Mouse (Mus musculus) hematopoietic multipotent progenitor cell, adult 10-12 weeks (in vitro differentiated cells): ENCODE results near the gene Olfr597. TPM values are rescaled to one million over a fixed set of nuclear protein-coding genes. Genes with fewer than 3 reads are reported as not detected.

ENCODE experiments used
- polyA plus RNA-seq: library from polyadenylated mRNA; stranded (reverse); fragments of >175 nt; gene quantifications from 2 replicates; pipeline ENCODE4 v1.2.3, GENCODE M21; 2012; ENCODE audit warnings: low replicate concordance

Gene Olfr597
- not detected in 2 replicates for polyA plus RNA-seq

DNA sequence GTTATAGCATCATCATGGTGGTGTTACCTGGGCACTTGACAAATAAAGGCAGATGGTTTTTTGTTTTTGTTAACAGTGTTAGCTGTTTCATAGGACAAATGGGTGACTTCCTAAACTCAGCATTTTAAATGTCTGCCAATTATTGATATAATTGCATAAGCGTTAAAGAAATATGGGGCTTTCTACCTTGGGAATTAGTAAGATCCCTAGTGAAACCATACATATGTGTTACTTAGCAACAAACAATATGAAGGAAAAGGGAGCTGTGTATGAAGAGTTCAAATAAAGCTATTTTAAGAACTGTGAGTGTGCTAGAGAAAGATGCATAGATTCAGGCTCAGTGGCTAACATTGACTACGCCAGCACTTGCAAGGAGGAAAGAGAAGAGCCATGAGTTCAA is at the start of gene Olfr597:
Olfr597 (plus strand) TSS at position 301 of the 400 bp plus-strand sequence.

DNA sequence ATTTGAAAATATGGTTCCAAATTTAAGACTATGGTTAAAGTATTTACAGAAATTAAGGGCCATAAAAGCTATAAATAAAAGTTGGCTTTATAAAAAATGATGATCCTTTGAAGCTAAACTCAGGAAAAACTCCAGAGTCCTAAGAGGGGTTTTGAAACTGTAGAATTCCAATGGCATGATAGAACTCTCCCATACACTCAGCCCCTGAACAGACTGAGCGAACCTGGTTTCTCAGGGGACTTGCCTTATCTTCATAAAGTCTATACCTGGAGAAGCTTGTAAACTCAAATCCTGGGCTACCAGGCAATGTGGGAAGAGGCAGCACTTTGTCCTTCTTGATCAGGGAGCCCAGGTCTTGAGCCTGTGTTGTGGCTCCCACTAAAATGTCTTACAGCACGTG is 10.8 kb upstream of the Olfr597 start, which contains the start of gene Olfr596:
Olfr596 (plus strand) TSS at position 301 of the 400 bp plus-strand sequence.

DNA sequence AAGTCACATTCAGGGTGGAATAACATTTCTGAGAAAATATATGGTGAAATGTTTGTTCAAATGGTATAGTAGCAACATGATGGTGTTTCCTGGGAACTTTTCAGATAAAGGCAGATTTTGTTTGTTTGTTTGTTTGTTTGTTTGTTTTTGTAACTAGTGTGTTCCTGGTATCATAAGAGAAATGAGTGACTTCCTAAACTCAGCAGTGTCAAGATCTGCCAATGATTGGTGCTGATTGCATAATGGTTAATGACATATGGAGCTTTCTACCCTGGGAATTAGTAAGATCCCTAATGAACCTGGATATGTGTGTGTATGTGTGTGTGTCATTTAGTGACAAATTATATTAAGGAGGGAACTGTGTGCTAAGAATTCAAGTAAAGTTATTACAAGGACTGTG is 7.2 kb downstream of the Olfr597 start, which contains the start of gene Olfr598:
Olfr598 (plus strand) TSS at position 301 of the 400 bp plus-strand sequence.

GRCm38 (mm10) chr7:103335617-103336016 is 19.5 kb downstream of the Olfr597 start, which contains the start of gene Olfr599:
Gene Olfr599, plus strand, starts transcription at chr7:103335917.

DNA sequence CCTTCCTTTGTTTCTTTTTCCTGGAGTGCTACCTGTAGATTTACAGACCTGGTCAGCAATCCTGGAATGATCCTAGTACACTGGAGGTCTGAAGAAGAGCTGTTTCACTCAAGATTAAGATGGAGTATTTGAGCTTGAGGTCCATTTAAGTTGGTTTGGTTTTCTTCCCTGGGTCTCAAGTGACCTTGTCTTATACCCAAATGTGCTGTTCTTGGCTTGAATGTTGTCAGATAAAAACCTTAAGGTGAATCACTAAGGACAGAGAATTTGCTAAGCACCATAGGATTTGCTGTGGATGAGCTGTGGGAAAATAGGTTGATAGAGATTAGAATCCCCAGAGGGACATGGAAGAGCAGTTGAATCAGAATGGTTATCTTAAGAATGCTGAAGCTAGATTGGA is 33.5 kb downstream of the Olfr597 start, which contains the start of gene Olfr600:
Olfr600 (minus strand) TSS at position 101 of the 400 bp plus-strand sequence.

DNA sequence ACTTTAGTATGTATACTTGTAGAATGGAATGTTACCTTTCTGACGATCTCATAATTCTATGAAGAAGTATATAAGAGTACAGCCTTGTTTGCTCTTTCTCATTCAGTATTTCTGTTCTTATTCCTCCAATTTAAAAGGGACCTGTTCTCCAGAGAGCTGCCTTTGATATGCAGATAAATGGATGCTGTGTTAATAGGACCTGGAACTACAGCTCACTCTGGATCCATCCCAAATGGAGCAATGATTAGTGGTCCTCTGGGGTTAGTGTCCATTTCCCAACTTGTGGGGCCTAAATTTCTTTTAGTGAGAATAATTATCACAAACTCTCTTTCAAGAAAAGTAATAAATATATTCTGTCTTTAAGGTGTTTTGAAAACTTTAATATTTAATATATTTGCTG is 46.4 kb downstream of the Olfr597 start, which contains the start of gene Olfr601:
Olfr601 (minus strand) TSS at position 101 of the 400 bp plus-strand sequence.

Other genes with a start within 250 kb of the Olfr597 start
- not detected in 2 replicates for gene Olfr584, start 234.4 kb upstream of the Olfr597 start, polyA plus RNA-seq
- not detected in 2 replicates for gene Olfr585, start 218.6 kb upstream of the Olfr597 start, polyA plus RNA-seq
- not detected in 2 replicates for gene Olfr586, start 190.7 kb upstream of the Olfr597 start, polyA plus RNA-seq
- not detected in 2 replicates for gene Olfr588-ps1, start 175.4 kb upstream of the Olfr597 start, polyA plus RNA-seq
- gene Olfr589, start 160.0 kb upstream of the Olfr597 start, polyA plus RNA-seq, result not detected in 2 replicates
- gene Olfr591, start 138.0 kb upstream of the Olfr597 start, polyA plus RNA-seq, result not detected in 2 replicates
- gene Olfr592, start 131.5 kb upstream of the Olfr597 start, polyA plus RNA-seq, result 0.02 TPM in 1 of 2 replicates, not detected in the other
- not detected in 2 replicates for gene Olfr593, start 104.5 kb upstream of the Olfr597 start, polyA plus RNA-seq
- not detected in 2 replicates for gene Olfr594, start 99.3 kb upstream of the Olfr597 start, polyA plus RNA-seq
- not detected in 2 replicates for gene Usp17ld, start 63.8 kb upstream of the Olfr597 start, polyA plus RNA-seq
- gene Olfr596, start 10.7 kb upstream of the Olfr597 start, polyA plus RNA-seq, result not detected in 2 replicates
- gene Olfr598, start 7.3 kb downstream of the Olfr597 start, polyA plus RNA-seq, result not detected in 2 replicates
- not detected in 2 replicates for gene Olfr599, start 19.6 kb downstream of the Olfr597 start, polyA plus RNA-seq
- not detected in 2 replicates for gene Olfr600, start 33.4 kb downstream of the Olfr597 start, polyA plus RNA-seq
- gene Olfr601, start 46.3 kb downstream of the Olfr597 start, polyA plus RNA-seq, result not detected in 2 replicates
- gene Olfr603, start 69.9 kb downstream of the Olfr597 start, polyA plus RNA-seq, result not detected in 2 replicates
- not detected in 2 replicates for gene Usp17lc, start 98.8 kb downstream of the Olfr597 start, polyA plus RNA-seq
- gene Olfr605, start 129.1 kb downstream of the Olfr597 start, polyA plus RNA-seq, result not detected in 2 replicates
- not detected in 2 replicates for gene Olfr606, start 132.7 kb downstream of the Olfr597 start, polyA plus RNA-seq
- gene Olfr607, start 147.8 kb downstream of the Olfr597 start, polyA plus RNA-seq, result not detected in 2 replicates
- not detected in 2 replicates for gene Olfr608, start 153.6 kb downstream of the Olfr597 start, polyA plus RNA-seq
- not detected in 2 replicates for gene Olfr609, start 181.7 kb downstream of the Olfr597 start, polyA plus RNA-seq
- gene Olfr610, start 195.8 kb downstream of the Olfr597 start, polyA plus RNA-seq, result not detected in 2 replicates
- gene Olfr611, start 204.5 kb downstream of the Olfr597 start, polyA plus RNA-seq, result not detected in 2 replicates
- gene Olfr612, start 226.4 kb downstream of the Olfr597 start, polyA plus RNA-seq, result not detected in 2 replicates
- not detected in 2 replicates for gene Olfr613, start 231.8 kb downstream of the Olfr597 start, polyA plus RNA-seq
- gene Olfr615, start 239.8 kb downstream of the Olfr597 start, polyA plus RNA-seq, result not detected in 2 replicates